Mouse (Mus musculus): Measurements from ENCODE around the gene Olfr339. TPM values are rescaled to one million over a fixed set of nuclear protein-coding genes. Genes with fewer than 3 reads are reported as not detected.

Gene Olfr339
- total and polyA plus RNA-seq, 3 experiments, result not detected

GRCm38 (mm10) chr2:36473634-36474033 is 54.9 kb downstream of the Olfr339 start:
- DNase-seq (ENCODE audit: extremely low read depth), result no peak
- dilution Hi-C loops (cut with MboI; ENCODE audit: extremely low pct_ligation_motif_present, extremely low pct_unique_long_range_greater_than_20kb, low sequenced_read_pairs), result no loop called here
- Histone ChIP-seq H3K36me3 (replicated peaks in 1 of 2; ENCODE audit: control insufficient read depth in 1 of 2, insufficient read depth in 1 of 2, low read length in 1 of 2) (no peaks in the 10 kb centered on the region), H3K4me2 (ENCODE audit: insufficient read depth, low read depth, poor library complexity, severe bottlenecking) (no peak overlapping the region), H3K79me2 (replicated peaks; ENCODE audit: control insufficient read depth, extremely low read depth, insufficient read depth, poor library complexity, severe bottlenecking) (no peaks in the 10 kb centered on the region), H3K9me3 (replicated peaks; ENCODE audit: low read length) (no peaks in the 10 kb centered on the region), H3K27ac (ENCODE audit: insufficient read depth, low read depth) (no peak overlapping the region), H3K27me3 (replicated peaks) (peaks cover 30% of the 10 kb centered on the region), H3K9ac (ENCODE audit: insufficient read depth, low read depth) (no peak overlapping the region), H3K4me1 (ENCODE audit: control insufficient read depth in 1 of 2, insufficient read depth in 2 of 2) (no peaks in the 10 kb centered on the region), H3K4me3 (replicated peaks in 1 of 3; ENCODE audit: low read depth in 2 of 3, low read length in 2 of 3, poor library complexity in 1 of 3) (no peak overlapping the region)
- TF ChIP-seq HCFC1 (IDR thresholded peaks at IDR 0.05; ENCODE audit: low read depth, low read length) (no peak), RCOR1 (conservative IDR thresholded peaks at IDR 0.05; ENCODE audit: low read depth, low read length) (no peak), TBP (conservative IDR thresholded peaks at IDR 0.05; ENCODE audit: low read depth, low read length) (no peak), RAD21 (IDR thresholded peaks at IDR 0.05; ENCODE audit: low read depth, low read length) (no peak), EP300 (IDR thresholded peaks at IDR 0.05; ENCODE audit: low read length) (no peak), E2F4 (IDR thresholded peaks at IDR 0.05; ENCODE audit: insufficient replicate concordance, low read depth, low read length) (no peak), TCF12 (IDR thresholded peaks at IDR 0.05; ENCODE audit: low read depth, low read length) (no peak), MAX (IDR thresholded peaks at IDR 0.05; ENCODE audit: low read length) (no peak), PAX5 (IDR thresholded peaks at IDR 0.05; ENCODE audit: low read length) (no peak), NELFE (IDR thresholded peaks at IDR 0.05; ENCODE audit: low read depth, low read length) (no peak), JUND (conservative IDR thresholded peaks at IDR 0.05; ENCODE audit: low read depth, low read length) (no peak), IRF4 (IDR thresholded peaks at IDR 0.05; ENCODE audit: low read depth, low read length) (no peak), POLR2AphosphoS2 (IDR thresholded peaks at IDR 0.05; ENCODE audit: low read depth, low read length) (no peak), MXI1 (IDR thresholded peaks at IDR 0.05; ENCODE audit: low read depth, low read length) (no peak), NRF1 (IDR thresholded peaks at IDR 0.05; ENCODE audit: low read depth, low read length) (no peak), MAZ (IDR thresholded peaks at IDR 0.05; ENCODE audit: low read depth, low read length) (no peak), USF1 (IDR thresholded peaks at IDR 0.05; ENCODE audit: low read depth, low read length) (no peak), ZC3H11A (IDR thresholded peaks at IDR 0.05; ENCODE audit: low read depth, low read length) (no peak), GABPA (IDR thresholded peaks at IDR 0.05; ENCODE audit: insufficient replicate concordance, low read depth, low read length) (no peak), CHD2 (IDR thresholded peaks at IDR 0.05; ENCODE audit: low read length) (no peak)
- in situ Hi-C loops (cut with MboI; ENCODE audit: low pct_ligation_motif_present, low pct_unique_long_range_greater_than_20kb, low sequenced_read_pairs), result no loop called here

Other genes with a start within 250 kb of the Olfr339 start
- 3.0 and 3.1 TPM in 2 replicates for gene Ptgs1, start 188.5 kb upstream of the Olfr339 start, total RNA-seq (2012; rRNA removed)
- gene Ptgs1, start 188.5 kb upstream of the Olfr339 start, total RNA-seq (2014; rRNA removed), result 2.9 and 3.0 TPM in 2 replicates
- 1.6 and 2.6 TPM in 2 replicates for gene Ptgs1, start 188.5 kb upstream of the Olfr339 start, polyA plus RNA-seq (2012; ENCODE audit: insufficient read length, low read depth)
- not detected in 2 replicates for gene Olfr338, start 45.4 kb upstream of the Olfr339 start, total RNA-seq (2012; rRNA removed)
- not detected in 2 replicates for gene Olfr338, start 45.4 kb upstream of the Olfr339 start, total RNA-seq (2014; rRNA removed)
- not detected in 2 replicates for gene Olfr338, start 45.4 kb upstream of the Olfr339 start, polyA plus RNA-seq (2012; ENCODE audit: insufficient read length, low read depth)
- gene Olfr340, start 33.6 kb downstream of the Olfr339 start, total RNA-seq (2012; rRNA removed), result not detected in 2 replicates
- not detected in 2 replicates for gene Olfr340, start 33.6 kb downstream of the Olfr339 start, total RNA-seq (2014; rRNA removed)
- not detected in 2 replicates for gene Olfr340, start 33.6 kb downstream of the Olfr339 start, polyA plus RNA-seq (2012; ENCODE audit: insufficient read length, low read depth)
- not detected in 2 replicates for gene Olfr341, start 63.5 kb downstream of the Olfr339 start, total RNA-seq (2012; rRNA removed)
- not detected in 2 replicates for gene Olfr341, start 63.5 kb downstream of the Olfr339 start, total RNA-seq (2014; rRNA removed)
- not detected in 2 replicates for gene Olfr341, start 63.5 kb downstream of the Olfr339 start, polyA plus RNA-seq (2012; ENCODE audit: insufficient read length, low read depth)
- gene Olfr342, start 106.1 kb downstream of the Olfr339 start, total RNA-seq (2012; rRNA removed), result not detected in 2 replicates
- not detected in 2 replicates for gene Olfr342, start 106.1 kb downstream of the Olfr339 start, total RNA-seq (2014; rRNA removed)
- not detected in 2 replicates for gene Olfr342, start 106.1 kb downstream of the Olfr339 start, polyA plus RNA-seq (2012; ENCODE audit: insufficient read length, low read depth)
- gene Olfr344, start 147.7 kb downstream of the Olfr339 start, total RNA-seq (2012; rRNA removed), result not detected in 2 replicates
- gene Olfr344, start 147.7 kb downstream of the Olfr339 start, total RNA-seq (2014; rRNA removed), result not detected in 2 replicates
- gene Olfr344, start 147.7 kb downstream of the Olfr339 start, polyA plus RNA-seq (2012; ENCODE audit: insufficient read length, low read depth), result not detected in 2 replicates
- gene Olfr345, start 221.1 kb downstream of the Olfr339 start, total RNA-seq (2012; rRNA removed), result not detected in 2 replicates
- gene Olfr345, start 221.1 kb downstream of the Olfr339 start, total RNA-seq (2014; rRNA removed), result not detected in 2 replicates
- not detected in 2 replicates for gene Olfr345, start 221.1 kb downstream of the Olfr339 start, polyA plus RNA-seq (2012; ENCODE audit: insufficient read length, low read depth)